Mouse (Mus musculus) cerebellum, postnatal 10 days (tissue): ENCODE measurements at regions not wholly inside any gene's neighbourhood (a gene's known extent, or its start where the extent isn't known, plus 50 kb on each side); places are given as distances from the start of the nearest gene placed in this dataset.

Experiments
- DNase-seq, 2 experiments: peaks; one replicate each; pipeline ENCODE4 v3.0.0; 2021; ENCODE audit warnings: mixed read lengths in 2 of 2

DNA sequence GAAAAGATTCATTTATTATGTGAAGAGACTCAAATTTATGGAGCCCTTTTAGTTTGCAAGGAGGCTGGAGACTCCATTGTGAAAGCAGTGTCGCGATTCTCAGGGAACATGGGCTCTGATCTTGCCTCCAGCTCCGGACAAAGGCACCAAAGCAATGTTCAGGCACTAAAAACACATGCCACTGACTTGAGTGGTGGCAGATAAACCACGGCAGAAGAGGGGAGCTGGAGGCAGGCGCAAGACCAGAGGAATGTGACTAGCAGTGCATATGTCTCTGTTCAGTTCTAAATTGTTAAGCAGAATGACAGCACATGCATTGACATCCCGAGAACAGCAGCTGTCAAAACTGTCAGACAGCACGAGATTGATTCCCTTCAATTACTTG lies 98.5 kb upstream of the Trp63 start:
- no peak for DNase-seq

- no peak for DNase-seq
Measured at GRCm38 (mm10) chr16:25585953-25586352, 97.6 kb upstream of the Trp63 start.

DNA sequence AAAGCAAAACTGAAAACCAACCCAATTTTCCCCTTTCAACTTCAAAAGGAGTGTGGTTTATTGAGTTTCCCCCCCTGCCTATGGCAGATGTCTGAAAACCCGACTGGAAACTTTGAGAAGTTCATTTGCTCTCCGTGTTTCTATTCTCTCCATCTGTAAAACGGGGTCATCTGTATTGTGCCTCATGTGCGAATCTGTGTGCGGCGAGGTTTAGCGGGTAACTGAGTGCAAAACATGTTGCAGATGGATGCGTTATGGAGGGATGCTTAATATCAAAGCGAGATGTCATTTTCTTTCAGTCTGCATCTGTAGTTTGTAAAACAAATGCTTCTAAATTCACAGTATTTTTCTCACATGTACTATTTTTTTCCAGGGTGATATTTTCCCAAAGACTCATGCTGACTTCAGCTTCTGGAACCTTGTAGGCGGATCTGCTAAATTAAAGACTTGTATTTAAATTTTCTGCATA lies 95.7 kb upstream of the Trp63 start:
- DNase-seq, result no peak

DNA sequence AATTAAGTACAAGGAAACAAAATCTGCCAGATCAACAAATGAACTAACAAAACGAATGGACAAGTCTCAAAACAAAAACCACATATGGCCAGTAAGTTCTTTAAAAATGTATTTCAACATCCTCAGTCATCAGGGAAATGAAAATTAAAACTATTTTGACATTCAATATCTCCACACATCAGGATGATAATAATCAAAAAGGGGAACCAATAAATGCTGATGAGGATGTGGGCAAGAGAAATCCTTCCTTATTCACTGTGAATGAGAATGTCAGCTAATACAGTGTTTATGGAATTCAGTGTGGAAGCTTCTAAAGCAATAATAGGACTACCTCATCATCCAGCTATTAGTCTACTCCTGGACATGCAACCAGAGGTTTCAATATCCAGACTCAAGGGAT lies 86.1 kb upstream of the Trp63 start:
- no peak for DNase-seq

GRCm38 (mm10) chr16:25603121-25603520 lies 80.4 kb upstream of the Trp63 start:
- no peak for DNase-seq

- no peak for DNase-seq
Measured at GRCm38 (mm10) chr16:25615229-25615628, 68.3 kb upstream of the Trp63 start.

DNA sequence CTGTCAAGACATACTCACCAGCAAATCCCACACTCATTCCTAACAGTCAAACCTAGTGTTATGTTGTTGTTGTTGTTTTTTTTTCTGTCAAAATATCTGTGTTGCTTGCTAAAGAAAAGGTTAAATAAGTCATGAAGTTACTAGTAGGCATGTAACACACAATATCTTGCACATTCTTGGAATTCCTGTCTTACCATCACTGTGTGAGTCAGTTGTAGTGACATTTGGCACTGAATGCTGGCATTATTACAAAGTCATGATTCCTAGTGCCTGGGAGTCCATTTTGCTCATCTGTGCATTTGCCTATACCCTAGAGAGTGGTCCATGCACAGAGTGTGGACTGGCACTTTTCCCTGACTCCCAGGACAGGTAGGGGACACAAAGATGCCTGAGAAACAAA lies 67.9 kb upstream of the Trp63 start:
- peak; percentile 2 to 4 for DNase-seq

GRCm38 (mm10) chr16:25618898-25619297 lies 64.7 kb upstream of the Trp63 start:
- DNase-seq, result no peak

DNA sequence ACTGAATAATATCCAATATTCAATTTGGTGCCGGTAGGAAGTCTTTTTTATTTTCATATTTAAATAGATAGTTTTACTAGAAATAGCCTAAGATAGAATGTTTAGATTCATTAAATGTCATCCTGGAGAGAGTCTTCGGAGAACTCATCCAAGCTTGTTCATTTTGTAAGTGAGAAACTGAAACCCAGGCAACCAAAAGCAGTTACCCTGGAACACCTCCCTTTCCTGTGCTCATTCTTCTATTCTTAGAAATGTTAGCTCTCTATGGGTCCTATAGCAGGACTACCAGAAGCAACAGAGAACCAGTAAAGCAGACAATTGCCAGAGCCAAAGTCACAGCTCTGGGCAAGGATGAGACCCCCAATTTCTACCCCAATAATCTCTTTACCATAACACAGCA lies 60.9 kb upstream of the Trp63 start:
- DNase-seq, result no peak

DNA sequence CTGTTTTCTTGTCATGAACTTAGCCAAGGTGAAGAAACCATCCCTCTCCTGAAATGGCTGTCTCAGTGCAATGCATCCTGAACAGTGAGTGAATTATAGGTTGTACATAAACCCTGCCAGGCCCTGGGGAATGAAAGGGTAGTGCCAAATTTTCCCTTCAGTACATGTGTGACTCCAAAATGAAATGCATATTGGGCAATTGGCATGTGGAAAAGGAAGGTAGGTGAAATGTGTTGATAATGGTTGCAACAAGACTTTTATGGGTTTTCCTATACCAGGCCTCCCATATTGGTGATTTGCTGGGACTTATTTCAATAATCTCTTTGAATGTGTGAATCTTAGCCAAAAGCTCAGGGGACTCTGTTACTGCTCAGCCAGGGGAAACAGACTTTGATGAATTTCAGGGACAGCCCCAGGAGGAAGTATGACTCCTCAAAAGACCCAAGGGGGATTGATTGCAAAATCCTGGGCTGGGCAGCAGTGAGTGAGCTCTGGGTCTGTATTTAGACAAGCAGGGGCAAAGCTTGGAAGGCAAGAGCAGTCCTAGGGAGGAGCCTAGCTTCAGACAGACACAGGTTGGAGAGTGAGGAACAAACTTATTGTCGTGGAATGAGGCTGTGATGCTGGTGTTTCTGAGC lies 59.5 kb upstream of the Trp63 start:
- DNase-seq, result no peak

- DNase-seq, result no peak
Measured at GRCm38 (mm10) chr16:25629750-25630149, 53.8 kb upstream of the Trp63 start.

DNA sequence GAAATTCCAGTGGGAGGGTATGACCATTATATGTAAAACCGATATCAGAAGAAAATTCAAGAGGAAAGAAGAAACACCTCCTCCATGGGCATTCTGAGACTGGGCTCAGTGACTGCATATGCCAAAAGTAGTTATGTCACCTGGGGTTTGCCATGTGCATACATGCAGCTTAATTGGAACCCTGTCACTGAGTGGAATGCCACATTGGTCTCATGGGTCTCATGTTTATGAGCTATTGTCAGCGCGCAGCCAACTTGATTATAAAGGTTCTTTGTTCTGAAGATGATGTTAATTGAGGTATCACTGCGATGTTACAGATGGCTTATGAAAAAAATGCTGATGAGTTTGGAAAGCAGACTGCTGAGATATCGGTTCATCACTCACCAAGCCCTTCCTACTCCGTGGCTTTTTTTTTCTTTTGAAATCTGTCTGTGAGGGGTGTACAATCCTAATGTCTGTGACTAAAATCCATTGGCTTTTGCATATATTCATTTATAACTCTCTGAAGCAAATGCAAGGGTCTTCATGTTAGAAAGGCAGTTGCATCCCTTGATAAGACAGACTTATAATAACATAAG lies 52.3 kb upstream of the Trp63 start:
- peak; percentile 23 to 25 for DNase-seq
